Mouse (Mus musculus): ENCODE data around the gene Clcn5. TPM values are rescaled to one million over a fixed set of nuclear protein-coding genes. Genes with fewer than 3 reads are reported as not detected.

Gene Clcn5
- 47.5 and 54.7 TPM in 2 replicates for polyA plus RNA-seq (2011; ENCODE audit: insufficient read length, low read depth, missing spikeins)

- peak within 1 kb of the TSS; percentile 82 for H3K27ac ChIP-seq (ENCODE audit: insufficient read depth, low read length)
- H3K4me3 ChIP-seq (ENCODE audit: insufficient read depth, low read length) = peak within 1 kb of the TSS; percentile 89
- H3K4me1 ChIP-seq (ENCODE audit: control insufficient read depth, insufficient read depth, low read length) = no peaks in the 10 kb centered on the region; the same call in 1 of the 2 replicates
- no peak for TF ChIP-seq CTCF (IDR thresholded peaks at IDR 0.05; ENCODE audit: borderline replicate concordance, insufficient read depth, low read length)
- peak; percentile 68 for TF ChIP-seq POLR2A (IDR thresholded peaks at IDR 0.05; ENCODE audit: low read depth, low read length)
These were observed at the start of gene Clcn5 for GRCm38 (mm10) chrX:7319089-7319721. Gene Clcn5 (minus strand): TSS chrX:7319358.

GRCm38 (mm10) chrX:7325455-7325854, 6.3 kb upstream of the Clcn5 start:
- Histone ChIP-seq H3K4me1 (ENCODE audit: control insufficient read depth, insufficient read depth, low read length) (no peaks in the 10 kb centered on the region), H3K27ac (ENCODE audit: insufficient read depth, low read length) (no peak overlapping the region), H3K4me3 (ENCODE audit: insufficient read depth, low read length) (no peak overlapping the region)
- TF ChIP-seq POLR2A (IDR thresholded peaks at IDR 0.05; ENCODE audit: low read depth, low read length) (no peak), CTCF (IDR thresholded peaks at IDR 0.05; ENCODE audit: borderline replicate concordance, insufficient read depth, low read length) (no peak)

GRCm38 (mm10) chrX:7322288-7322687, 3.1 kb upstream of the Clcn5 start:
- TF ChIP-seq CTCF (IDR thresholded peaks at IDR 0.05; ENCODE audit: borderline replicate concordance, insufficient read depth, low read length) = no peak
- TF ChIP-seq POLR2A (IDR thresholded peaks at IDR 0.05; ENCODE audit: low read depth, low read length) = no peak
- no peaks in the 10 kb centered on the region for H3K4me1 ChIP-seq (ENCODE audit: control insufficient read depth, insufficient read depth, low read length)
- H3K27ac ChIP-seq (ENCODE audit: insufficient read depth, low read length) = no peak overlapping the region
- no peak overlapping the region for H3K4me3 ChIP-seq (ENCODE audit: insufficient read depth, low read length)

- Histone ChIP-seq H3K27ac (ENCODE audit: insufficient read depth, low read length) (no peak overlapping the region), H3K4me3 (ENCODE audit: insufficient read depth, low read length) (no peak overlapping the region), H3K4me1 (ENCODE audit: control insufficient read depth, insufficient read depth, low read length) (no peaks in the 10 kb centered on the region; the same call in 1 of the 2 replicates)
- no peak for TF ChIP-seq CTCF (IDR thresholded peaks at IDR 0.05; ENCODE audit: borderline replicate concordance, insufficient read depth, low read length)
- TF ChIP-seq POLR2A (IDR thresholded peaks at IDR 0.05; ENCODE audit: low read depth, low read length) = no peak
These were observed 1.4 kb upstream of the Clcn5 start for GRCm38 (mm10) chrX:7320571-7320970.

- TF ChIP-seq CTCF (IDR thresholded peaks at IDR 0.05; ENCODE audit: borderline replicate concordance, insufficient read depth, low read length) (no peak), POLR2A (IDR thresholded peaks at IDR 0.05; ENCODE audit: low read depth, low read length) (no peak)
- Histone ChIP-seq H3K4me3 (ENCODE audit: insufficient read depth, low read length) (peak overlapping the region; percentile 89), H3K27ac (ENCODE audit: insufficient read depth, low read length) (peak overlapping the region; percentile 82), H3K4me1 (ENCODE audit: control insufficient read depth, insufficient read depth, low read length) (no peaks in the 10 kb centered on the region; the same call in 1 of the 2 replicates)
These were observed 570 bp downstream of the Clcn5 start for GRCm38 (mm10) chrX:7318551-7319025.

- Histone ChIP-seq H3K4me3 (ENCODE audit: insufficient read depth, low read length) (no peak overlapping the region), H3K4me1 (ENCODE audit: control insufficient read depth, insufficient read depth, low read length) (no peaks in the 10 kb centered on the region; the same call in 1 of the 2 replicates), H3K27ac (ENCODE audit: insufficient read depth, low read length) (no peak overlapping the region)
- TF ChIP-seq POLR2A (IDR thresholded peaks at IDR 0.05; ENCODE audit: low read depth, low read length) = no peak
- no peak for TF ChIP-seq CTCF (IDR thresholded peaks at IDR 0.05; ENCODE audit: borderline replicate concordance, insufficient read depth, low read length)
These were observed 4.0 kb downstream of the Clcn5 start for GRCm38 (mm10) chrX:7315115-7315514.

- Histone ChIP-seq H3K4me3 (ENCODE audit: insufficient read depth, low read length) (no peak overlapping the region), H3K27ac (ENCODE audit: insufficient read depth, low read length) (no peak overlapping the region), H3K4me1 (ENCODE audit: control insufficient read depth, insufficient read depth, low read length) (no peaks in the 10 kb centered on the region; the same call in 1 of the 2 replicates)
- TF ChIP-seq CTCF (IDR thresholded peaks at IDR 0.05; ENCODE audit: borderline replicate concordance, insufficient read depth, low read length) (no peak), POLR2A (IDR thresholded peaks at IDR 0.05; ENCODE audit: low read depth, low read length) (no peak)
These were observed 4.5 kb downstream of the Clcn5 start for GRCm38 (mm10) chrX:7314645-7315044.

- H3K27ac ChIP-seq (ENCODE audit: insufficient read depth, low read length) = peak overlapping the region; percentile 61; the same call in 1 of the 2 replicates
- peaks cover 3% of the 10 kb centered on the region for H3K4me1 ChIP-seq (ENCODE audit: control insufficient read depth, insufficient read depth, low read length)
- TF ChIP-seq CTCF (IDR thresholded peaks at IDR 0.05; ENCODE audit: borderline replicate concordance, insufficient read depth, low read length) (no peak), POLR2A (IDR thresholded peaks at IDR 0.05; ENCODE audit: low read depth, low read length) (no peak)
- no peak overlapping the region for H3K4me3 ChIP-seq (ENCODE audit: insufficient read depth, low read length)
These were observed 10.9 kb downstream of the Clcn5 start for GRCm38 (mm10) chrX:7308242-7308641.

GRCm38 (mm10) chrX:7306861-7307260, 12.3 kb downstream of the Clcn5 start:
- H3K27ac ChIP-seq (ENCODE audit: insufficient read depth, low read length) = no peak overlapping the region
- H3K4me3 ChIP-seq (ENCODE audit: insufficient read depth, low read length) = no peak overlapping the region
- TF ChIP-seq POLR2A (IDR thresholded peaks at IDR 0.05; ENCODE audit: low read depth, low read length) (no peak), CTCF (IDR thresholded peaks at IDR 0.05; ENCODE audit: borderline replicate concordance, insufficient read depth, low read length) (no peak)
- peaks cover 3% of the 10 kb centered on the region for H3K4me1 ChIP-seq (ENCODE audit: control insufficient read depth, insufficient read depth, low read length)

GRCm38 (mm10) chrX:7292981-7293380, 26.2 kb downstream of the Clcn5 start:
- Histone ChIP-seq H3K4me1 (ENCODE audit: control insufficient read depth, insufficient read depth, low read length) (no peaks in the 10 kb centered on the region), H3K27ac (ENCODE audit: insufficient read depth, low read length) (no peak overlapping the region), H3K4me3 (ENCODE audit: insufficient read depth, low read length) (no peak overlapping the region)
- TF ChIP-seq CTCF (IDR thresholded peaks at IDR 0.05; ENCODE audit: borderline replicate concordance, insufficient read depth, low read length) (no peak), POLR2A (IDR thresholded peaks at IDR 0.05; ENCODE audit: low read depth, low read length) (no peak)

Data from embryonic fibroblast, embryonic 13.5 days (primary cell).